Mouse (Mus musculus): ENCODE measurements around the gene Gm4836. TPM values are rescaled to one million over a fixed set of nuclear protein-coding genes. Genes with fewer than 3 reads are reported as not detected.
"Not testable (repeated sequence)": the region's sequence is repeated elsewhere in the genome, so short reads cannot be mapped to it uniquely, and the experiment has no call there.

The Gm4836 gene
- total RNA-seq (2021), result not detected

- DNase-seq (ENCODE audit: extremely low spot score in 1 of 2, low spot score in 2 of 2); intact Hi-C loops (cut with DNase I): not testable (repeated sequence)
These were observed at the start of gene Gm4836 for GRCm38 (mm10) chrX:28293532-28293931. Gene Gm4836 (minus strand): TSS chrX:28293632.
